Mouse (Mus musculus): ENCODE results near the gene Gm10282.

Gm10282 gene

GRCm38 (mm10) chr8:72295679-72296078 lies 9.4 kb downstream of the Gm10282 start:
- peak; percentile 21 for DNase-seq

GRCm38 (mm10) chr8:72295125-72295524 lies 9.9 kb downstream of the Gm10282 start:
- DNase-seq = no peak

GRCm38 (mm10) chr8:72293309-72293708 lies 11.8 kb downstream of the Gm10282 start:
- no peak for DNase-seq

- no peak for DNase-seq
Observed at GRCm38 (mm10) chr8:72291104-72291503, 14.0 kb downstream of the Gm10282 start.

DNA sequence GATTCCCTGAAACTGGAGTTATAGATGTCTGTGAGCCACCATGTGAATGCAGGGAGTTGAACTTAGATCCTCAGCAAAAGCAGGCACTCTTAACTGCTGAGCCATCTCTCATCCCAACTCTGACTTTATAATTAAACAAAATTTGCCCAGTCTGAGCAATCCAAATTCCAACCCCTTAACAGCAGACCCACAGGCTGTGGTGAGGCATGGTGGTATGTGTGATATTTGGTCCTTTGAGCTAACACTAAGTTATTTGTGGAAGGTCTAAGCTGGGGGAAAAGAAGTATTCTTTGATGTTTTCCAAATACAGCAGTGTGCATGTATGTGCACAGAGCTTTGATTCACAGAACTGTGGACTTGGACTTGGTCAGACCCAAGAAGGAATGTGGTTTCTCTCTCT lies 16.0 kb downstream of the Gm10282 start:
- no peak for DNase-seq

DNA sequence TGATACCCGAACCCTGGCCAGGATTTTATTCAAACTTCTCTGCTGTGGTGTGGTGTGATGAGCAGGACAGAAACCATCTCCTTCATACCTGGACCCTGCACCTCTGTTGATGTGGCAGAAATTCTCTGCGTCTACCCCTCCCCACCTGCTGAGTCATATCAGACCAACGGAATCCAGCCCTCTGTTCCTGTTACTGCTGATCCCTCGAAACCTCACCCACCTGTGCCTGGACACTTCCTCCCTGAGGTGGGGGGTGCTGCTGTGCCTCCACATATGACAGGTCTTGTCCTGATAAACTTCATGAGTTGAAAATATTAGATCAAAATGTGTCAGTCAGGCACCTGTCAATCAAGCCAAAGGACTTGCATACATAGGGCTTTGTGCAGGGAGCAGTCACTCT lies 19.8 kb downstream of the Gm10282 start:
- DNase-seq = no peak

- no peak for DNase-seq
Observed at GRCm38 (mm10) chr8:72281634-72282033, 23.4 kb downstream of the Gm10282 start.

DNA sequence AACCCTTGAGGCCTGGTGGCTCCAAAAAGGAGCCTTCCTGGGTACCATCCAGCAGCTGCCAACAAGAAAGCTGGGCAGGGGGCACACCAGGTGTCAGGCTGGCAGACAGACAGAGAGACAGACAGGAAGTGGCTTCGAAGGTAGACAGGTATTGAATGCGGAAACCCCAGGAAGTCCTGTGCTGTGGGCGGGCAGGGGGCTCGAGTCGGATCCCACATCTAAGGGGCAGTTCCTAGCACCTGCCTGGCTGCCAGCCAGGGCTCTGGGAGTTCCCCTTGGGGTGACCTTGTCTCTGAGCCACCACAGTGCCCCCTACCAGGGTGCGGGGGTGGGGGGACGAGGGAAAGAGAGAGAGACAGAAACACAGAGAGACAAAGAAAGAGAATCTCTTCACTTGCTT lies 25.9 kb downstream of the Gm10282 start:
- no peak for DNase-seq

GRCm38 (mm10) chr8:72277244-72277643 lies 27.8 kb downstream of the Gm10282 start:
- no peak for DNase-seq

- DNase-seq = no peak
Observed at GRCm38 (mm10) chr8:72273807-72274206, 31.3 kb downstream of the Gm10282 start.

- no peak for DNase-seq
Observed at GRCm38 (mm10) chr8:72273111-72273770, 31.8 kb downstream of the Gm10282 start.

DNA sequence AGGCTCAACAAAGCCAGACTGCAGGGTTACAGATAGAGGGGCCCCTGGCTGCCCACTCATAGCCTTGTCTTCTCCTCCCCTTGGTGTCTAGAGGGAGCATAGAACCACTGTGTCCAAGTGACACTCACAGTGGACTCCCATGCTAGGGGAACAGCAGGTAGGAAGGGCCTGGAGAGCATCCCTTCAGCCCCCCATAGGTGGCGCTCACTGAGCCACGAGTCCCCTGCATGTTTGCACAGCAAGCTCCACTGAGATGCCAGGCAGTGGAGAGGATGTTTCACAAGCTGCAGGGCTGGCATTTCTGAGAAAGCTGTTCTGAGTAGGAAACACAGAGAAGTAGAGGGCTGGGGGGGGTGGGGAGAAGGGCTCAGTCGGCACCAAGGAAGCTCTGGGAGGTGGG lies 32.7 kb downstream of the Gm10282 start:
- DNase-seq = peak; percentile 64

DNA sequence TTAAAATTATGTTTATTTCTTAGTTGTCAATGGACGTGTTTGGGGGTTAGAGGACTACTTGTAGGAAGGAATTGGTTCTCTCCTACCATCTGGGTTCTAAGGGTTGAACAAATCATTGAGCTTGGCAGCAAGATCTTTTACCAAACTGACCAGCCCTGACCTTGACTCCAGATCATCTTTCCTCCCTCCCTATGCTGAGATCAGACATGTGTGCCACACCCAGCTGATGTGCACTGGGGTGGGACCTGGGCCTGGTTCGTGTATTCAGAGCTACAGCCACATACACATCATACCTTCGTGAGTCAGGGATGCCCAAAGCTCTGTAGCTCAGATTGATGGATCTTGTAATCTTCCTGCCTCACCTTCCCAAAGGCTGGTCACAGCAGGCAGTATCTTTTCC lies 33.4 kb downstream of the Gm10282 start:
- DNase-seq = no peak

DNA sequence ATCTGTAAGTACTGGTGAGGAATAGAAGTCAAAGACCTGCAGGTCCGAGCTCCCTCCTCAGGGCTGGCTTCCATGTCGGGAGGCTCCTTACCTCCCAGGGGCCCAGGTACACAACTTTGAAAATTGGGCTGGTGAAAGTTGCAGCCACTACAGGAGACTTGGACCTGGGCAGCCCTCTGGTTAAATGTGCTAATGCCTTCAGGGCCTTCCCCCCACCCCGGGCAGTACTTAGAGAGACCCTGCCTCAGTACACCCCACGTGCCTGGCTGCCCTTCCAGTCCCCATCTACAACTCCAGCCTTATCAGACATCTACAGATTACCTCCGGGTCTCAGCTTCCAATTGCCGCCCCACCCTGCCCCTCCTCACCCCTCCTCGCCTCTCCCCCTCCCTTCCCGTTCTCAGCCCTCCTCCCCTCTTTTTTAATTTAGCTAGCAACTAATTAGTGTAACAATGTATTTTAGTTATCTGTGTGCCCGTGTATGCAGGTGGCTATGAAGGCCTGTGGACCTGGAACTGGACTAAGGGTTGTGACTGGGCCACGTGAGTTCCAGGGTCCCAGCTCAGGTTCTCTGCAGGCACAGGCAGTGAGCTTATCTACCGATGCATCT lies 33.9 kb downstream of the Gm10282 start:
- DNase-seq = no peak

- no peak for DNase-seq
Observed at GRCm38 (mm10) chr8:72270606-72271005, 34.5 kb downstream of the Gm10282 start.

- peak; percentile 36 for DNase-seq
Observed at GRCm38 (mm10) chr8:72268356-72268755, 36.7 kb downstream of the Gm10282 start.

GRCm38 (mm10) chr8:72267106-72267505 lies 38.0 kb downstream of the Gm10282 start:
- DNase-seq = no peak

DNA sequence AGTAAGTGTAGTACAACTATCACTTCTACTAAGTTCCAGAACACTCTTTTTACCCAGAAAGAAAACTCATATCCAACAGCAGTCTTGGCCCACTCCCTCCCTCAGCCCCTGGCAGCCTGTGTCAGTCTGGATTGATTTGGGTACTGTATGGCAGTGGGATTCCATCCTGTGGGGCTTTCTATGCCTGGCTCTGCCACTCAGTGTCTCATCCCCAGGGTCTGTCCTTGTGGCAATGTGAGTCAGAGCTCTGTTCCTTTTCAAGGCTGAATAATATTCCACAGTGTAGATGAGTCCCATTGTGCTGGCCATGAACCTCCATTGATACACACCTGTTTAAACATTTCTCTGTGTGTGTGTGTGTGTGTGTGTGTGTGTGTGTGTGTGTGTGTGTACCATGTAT lies 38.4 kb downstream of the Gm10282 start:
- DNase-seq = no peak

GRCm38 (mm10) chr8:72265342-72265741 lies 39.7 kb downstream of the Gm10282 start:
- no peak for DNase-seq

- no peak for DNase-seq
Observed at GRCm38 (mm10) chr8:72263451-72263850, 41.6 kb downstream of the Gm10282 start.

GRCm38 (mm10) chr8:72262756-72263155 lies 42.3 kb downstream of the Gm10282 start:
- no peak for DNase-seq

GRCm38 (mm10) chr8:72261872-72262271 lies 43.2 kb downstream of the Gm10282 start:
- peak; percentile 11 for DNase-seq

GRCm38 (mm10) chr8:72261431-72261830 lies 43.6 kb downstream of the Gm10282 start:
- no peak for DNase-seq

DNA sequence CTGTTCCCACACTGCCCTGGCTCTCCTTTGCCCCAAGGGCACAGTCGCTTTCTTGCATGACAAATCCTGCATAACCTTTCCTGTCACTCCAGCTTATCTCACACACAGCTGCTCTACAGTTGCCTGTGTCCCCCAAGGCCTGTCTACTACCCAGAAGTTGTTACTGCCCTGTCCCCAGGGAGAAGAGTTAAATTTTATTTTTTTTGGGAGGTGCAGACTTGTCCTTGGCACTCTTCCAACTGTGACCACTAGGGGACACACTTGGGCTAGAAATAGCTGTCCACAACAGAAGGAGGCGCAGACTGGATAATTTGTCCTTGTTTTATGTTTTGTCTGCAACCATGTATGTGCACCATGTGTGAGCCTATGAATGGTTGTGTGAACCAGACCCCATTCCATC lies 44.0 kb downstream of the Gm10282 start:
- peak; percentile 80 for DNase-seq

DNA sequence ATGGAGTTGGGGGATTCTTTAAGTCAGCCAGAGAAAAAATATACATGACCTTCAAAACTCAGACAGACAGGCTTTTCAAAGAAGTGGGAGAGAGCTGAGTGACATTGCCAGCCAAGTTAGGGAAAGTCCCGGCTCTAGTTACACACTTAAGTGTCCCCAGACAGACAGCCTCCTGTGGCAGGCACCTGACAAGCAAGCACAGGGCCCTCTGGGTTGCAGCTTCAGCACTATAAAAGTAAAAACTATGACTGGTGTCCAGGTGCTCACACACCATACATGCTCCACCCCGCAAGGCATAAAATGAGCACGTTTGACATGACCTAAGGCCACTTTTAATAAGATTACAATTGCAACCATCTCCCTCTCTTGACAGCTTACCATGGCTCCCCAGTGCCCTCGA lies 44.5 kb downstream of the Gm10282 start:
- no peak for DNase-seq
